Mouse (Mus musculus): ENCODE measurements around the gene Irf2bpl.

The Irf2bpl gene

GRCm38 (mm10) chr12:86885746-86886145, 1.1 kb upstream of the Irf2bpl start:
- no peak for DNase-seq (ENCODE audit: low read depth, low spot score)

GRCm38 (mm10) chr12:86885336-86885735, 738 bp upstream of the Irf2bpl start:
- DNase-seq (ENCODE audit: low read depth, low spot score) = no peak

GRCm38 (mm10) chr12:86883280-86884196, 1.1 kb downstream of the Irf2bpl start:
- DNase-seq (ENCODE audit: low read depth, low spot score) = no peak

GRCm38 (mm10) chr12:86883019-86883279, 1.6 kb downstream of the Irf2bpl start:
- DNase-seq (ENCODE audit: low read depth, low spot score) = no peak

- DNase-seq (ENCODE audit: low read depth, low spot score) = no peak
These were observed 2.1 kb downstream of the Irf2bpl start for GRCm38 (mm10) chr12:86882279-86883018.

GRCm38 (mm10) chr12:86881809-86882278, 2.8 kb downstream of the Irf2bpl start:
- DNase-seq (ENCODE audit: low read depth, low spot score) = no peak

GRCm38 (mm10) chr12:86880090-86880723, 4.4 kb downstream of the Irf2bpl start:
- no peak for DNase-seq (ENCODE audit: low read depth, low spot score)

GRCm38 (mm10) chr12:86879446-86880085, 5.0 kb downstream of the Irf2bpl start:
- DNase-seq (ENCODE audit: low read depth, low spot score) = no peak

- no peak for DNase-seq (ENCODE audit: low read depth, low spot score)
These were observed 5.9 kb downstream of the Irf2bpl start for GRCm38 (mm10) chr12:86878426-86879353.

- no peak for DNase-seq (ENCODE audit: low read depth, low spot score)
These were observed 7.6 kb downstream of the Irf2bpl start for GRCm38 (mm10) chr12:86876981-86877380.

GRCm38 (mm10) chr12:86876116-86876515, 8.5 kb downstream of the Irf2bpl start:
- DNase-seq (ENCODE audit: low read depth, low spot score) = no peak

- DNase-seq (ENCODE audit: low read depth, low spot score) = no peak
These were observed 12.1 kb downstream of the Irf2bpl start for GRCm38 (mm10) chr12:86872335-86873040.

GRCm38 (mm10) chr12:86871666-86872334, 12.8 kb downstream of the Irf2bpl start:
- no peak for DNase-seq (ENCODE audit: low read depth, low spot score)

GRCm38 (mm10) chr12:86870996-86871395, 13.6 kb downstream of the Irf2bpl start:
- DNase-seq (ENCODE audit: low read depth, low spot score) = no peak

GRCm38 (mm10) chr12:86869761-86870160, 14.8 kb downstream of the Irf2bpl start:
- no peak for DNase-seq (ENCODE audit: low read depth, low spot score)

GRCm38 (mm10) chr12:86867271-86868223, 17.1 kb downstream of the Irf2bpl start:
- no peak for DNase-seq (ENCODE audit: low read depth, low spot score)

GRCm38 (mm10) chr12:86864316-86865020, 20.1 kb downstream of the Irf2bpl start:
- no peak for DNase-seq (ENCODE audit: low read depth, low spot score)
